Comparison of ENCODE assay signal across 11 mouse cellular contexts in the genomic region with DNA sequence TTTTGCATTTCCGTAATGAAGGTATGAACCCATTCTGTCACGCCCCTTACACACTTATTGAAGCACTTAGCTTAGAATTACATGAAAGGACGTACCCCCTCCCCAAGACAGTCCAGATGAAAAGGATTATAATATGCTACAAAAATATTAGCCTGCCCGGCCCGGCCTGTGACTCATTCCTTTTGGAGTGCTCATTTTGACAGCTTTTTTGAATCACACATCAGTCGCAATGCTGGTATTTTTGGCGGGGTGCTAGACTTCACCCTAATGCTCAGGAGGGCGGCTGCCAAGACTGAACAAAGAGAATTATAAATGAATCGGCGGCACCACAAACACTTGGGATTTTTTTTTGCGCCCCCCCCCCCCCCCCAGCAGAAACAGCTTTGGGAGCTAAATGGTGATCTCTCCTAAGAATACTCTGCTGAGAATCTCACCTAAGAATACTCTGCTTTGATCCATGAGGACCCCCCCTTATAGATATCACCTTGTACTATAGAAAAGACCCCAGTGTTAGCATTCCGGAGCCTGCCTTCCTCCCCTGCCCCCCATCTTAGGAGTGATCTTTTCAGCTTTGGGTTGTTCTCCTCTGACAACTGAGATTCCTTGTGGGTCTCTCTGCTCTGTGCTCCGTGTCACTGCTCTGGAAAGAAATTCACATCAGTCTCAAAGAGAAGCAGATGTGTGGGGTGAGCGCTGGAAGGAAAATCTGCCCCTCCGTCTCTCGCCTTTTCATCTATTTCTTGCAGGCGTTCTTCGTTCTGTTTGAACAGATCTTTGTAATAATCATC. TPM values are rescaled to one million over a fixed set of nuclear protein-coding genes. Genes with fewer than 3 reads are reported as not detected.
DNase-seq lines count a peak whose midpoint lies in the region; ATAC-seq and TF ChIP-seq lines count a peak whose summit lies in the region.
"Had no signal": no experiment of that assay in that cellular context is flagged by ENCODE, and none has a peak within 500 bp of the region (broad histone marks: within the 10 kb centered on the region; RNA-seq: fewer than 3 reads in every experiment).

No protein-coding gene starts in this region.

- no peaks in the 10 kb centered on the region for H3K9me3 ChIP-seq in forebrain, embryonic 13.5 days (replicated peaks)
- H3K9me3 ChIP-seq in forebrain, embryonic 11.5 days (ENCODE audit: control insufficient read depth, low read length) = no peaks in the 10 kb centered on the region
- H3K9me3 ChIP-seq in neural tube, embryonic 13.5 days = no peaks in the 10 kb centered on the region
- no peaks in the 10 kb centered on the region for H3K9me3 ChIP-seq in neural tube, embryonic 15.5 days (replicated peaks)
- H3K9me3 ChIP-seq in liver, embryonic 11.5 days (ENCODE audit: control insufficient read depth, low read length) = no peaks in the 10 kb centered on the region

- H3K36me3 ChIP-seq in forebrain, embryonic 13.5 days (ENCODE audit: poor library complexity, severe bottlenecking) = no peaks in the 10 kb centered on the region
- no peaks in the 10 kb centered on the region for H3K36me3 ChIP-seq in forebrain, embryonic 11.5 days (ENCODE audit: control insufficient read depth, insufficient read depth, low read length)
- no peaks in the 10 kb centered on the region for H3K36me3 ChIP-seq in neural tube, embryonic 13.5 days
- no peaks in the 10 kb centered on the region; the same call in 1 of the 2 replicates for H3K36me3 ChIP-seq in neural tube, embryonic 15.5 days
- H3K36me3 ChIP-seq in myocyte (ENCODE audit: control insufficient read depth, insufficient read depth) = no peaks in the 10 kb centered on the region
- no peaks in the 10 kb centered on the region for H3K36me3 ChIP-seq in liver, embryonic 11.5 days (ENCODE audit: control insufficient read depth, insufficient read depth, low read length)

- H3K9ac ChIP-seq in forebrain, embryonic 13.5 days = peak overlapping the region; percentile 35; the same call in 1 of the 2 replicates
- no peak overlapping the region for H3K9ac ChIP-seq in forebrain, embryonic 11.5 days (ENCODE audit: low read length)
- no peak overlapping the region for H3K9ac ChIP-seq in neural tube, embryonic 13.5 days
- H3K9ac ChIP-seq in neural tube, embryonic 15.5 days (replicated peaks) = no peak overlapping the region
- no peak overlapping the region for H3K9ac ChIP-seq in liver, embryonic 11.5 days (ENCODE audit: low read depth, low read length)
- H3K9ac ChIP-seq: liver, embryonic 14.5 days had no signal

- peak overlapping the region; percentile 75 for H3K27ac ChIP-seq in forebrain, embryonic 13.5 days
- H3K27ac ChIP-seq in forebrain, embryonic 11.5 days (ENCODE audit: low read depth, low read length) = no peak overlapping the region
- 0 out of 2 replicates have a peak overlapping the region, but pooled peaks have one; percentile 18 for H3K27ac ChIP-seq in neural tube, embryonic 13.5 days (replicated peaks)
- no peak overlapping the region; the same call in 1 of the 2 replicates for H3K27ac ChIP-seq in neural tube, embryonic 15.5 days (replicated peaks)
- no peak overlapping the region for H3K27ac ChIP-seq in liver, embryonic 11.5 days (ENCODE audit: low read depth, low read length)
- H3K27ac ChIP-seq: kidney, postnatal 0 days; liver, embryonic 14.5 days had no signal

- H3K4me3 ChIP-seq in forebrain, embryonic 13.5 days = no peak overlapping the region
- no peak overlapping the region for H3K4me3 ChIP-seq in forebrain, embryonic 11.5 days (ENCODE audit: low read depth, low read length)
- no peak overlapping the region for H3K4me3 ChIP-seq in neural tube, embryonic 13.5 days
- H3K4me3 ChIP-seq in neural tube, embryonic 15.5 days (replicated peaks) = no peak overlapping the region
- no peak overlapping the region for H3K4me3 ChIP-seq in myocyte
- no peak overlapping the region for H3K4me3 ChIP-seq in liver, embryonic 11.5 days (ENCODE audit: low read depth, low read length)

- no peak overlapping the region for H3ac ChIP-seq in myocyte (ENCODE audit: control insufficient read depth, insufficient read length)

- H3K4me1 ChIP-seq in forebrain, embryonic 13.5 days = peaks cover 48% of the 10 kb centered on the region
- 0 out of 2 replicates have a peak, but pooled peaks cover 2% of the 10 kb centered on the region for H3K4me1 ChIP-seq in forebrain, embryonic 11.5 days (replicated peaks; ENCODE audit: control insufficient read depth, insufficient read depth, low read length)
- peaks cover 49% of the 10 kb centered on the region for H3K4me1 ChIP-seq in neural tube, embryonic 13.5 days (replicated peaks)
- peaks cover 10% of the 10 kb centered on the region for H3K4me1 ChIP-seq in neural tube, embryonic 15.5 days
- no peaks in the 10 kb centered on the region for H3K4me1 ChIP-seq in liver, embryonic 11.5 days (replicated peaks; ENCODE audit: control insufficient read depth, insufficient read depth, low read length)

- TF ChIP-seq POLR2A in myocyte (IDR thresholded peaks at IDR 0.05; ENCODE audit: insufficient read length, low read depth) = no peak

- no peak for DNase-seq in forebrain, embryonic 11.5 days (ENCODE audit: low spot score)
- peak; percentile 47 for DNase-seq in layer of hippocampus, adult 9-10 months (ENCODE audit: low spot score)
- DNase-seq in kidney, adult 18-20 months = no peak
- DNase-seq in liver, embryonic 11.5 days (ENCODE audit: low spot score) = no peak
- DNase-seq: cerebellum, adult 8-10 months had no signal

- ATAC-seq in forebrain, embryonic 13.5 days = peak; percentile 85
- no peak for ATAC-seq in forebrain, embryonic 11.5 days (replicated peaks; ENCODE audit: low FRiP score)
- ATAC-seq in neural tube, embryonic 13.5 days (ENCODE audit: low read depth) = no peak
- no peak for ATAC-seq in neural tube, embryonic 15.5 days (ENCODE audit: low FRiP score)
- ATAC-seq in liver, embryonic 11.5 days (replicated peaks; ENCODE audit: low FRiP score) = no peak

- WGBS in forebrain, embryonic 13.5 days = 51% methylated on average over 18 of the region's 18 CpGs
- 72% methylated on average over 18 of the region's 18 CpGs for WGBS in forebrain, embryonic 11.5 days
- 71% methylated on average over 18 of the region's 18 CpGs for WGBS in neural tube, embryonic 13.5 days
- 73% methylated on average over 18 of the region's 18 CpGs for WGBS in neural tube, embryonic 15.5 days
- WGBS in liver, embryonic 11.5 days = 79% methylated on average over 18 of the region's 18 CpGs

- H3K27me3 ChIP-seq in forebrain, embryonic 13.5 days = no peaks in the 10 kb centered on the region
- H3K27me3 ChIP-seq in forebrain, embryonic 11.5 days (ENCODE audit: control insufficient read depth, insufficient read depth, low read length) = no peaks in the 10 kb centered on the region
- H3K27me3 ChIP-seq in neural tube, embryonic 13.5 days = no peaks in the 10 kb centered on the region
- no peaks in the 10 kb centered on the region for H3K27me3 ChIP-seq in neural tube, embryonic 15.5 days (replicated peaks)
- H3K27me3 ChIP-seq in myocyte (ENCODE audit: control insufficient read depth, insufficient read depth, insufficient read length) = no peaks in the 10 kb centered on the region
- H3K27me3 ChIP-seq in liver, embryonic 11.5 days (replicated peaks; ENCODE audit: control insufficient read depth, insufficient read depth, low read length) = no peaks in the 10 kb centered on the region

- H3K79me2 ChIP-seq in myocyte (ENCODE audit: control insufficient read depth, insufficient read depth) = no peaks in the 10 kb centered on the region

- peak overlapping the region; percentile 36 for H3K4me2 ChIP-seq in forebrain, embryonic 13.5 days
- no peak overlapping the region for H3K4me2 ChIP-seq in forebrain, embryonic 11.5 days (ENCODE audit: low read depth, low read length, severe bottlenecking)
- no peak overlapping the region for H3K4me2 ChIP-seq in neural tube, embryonic 13.5 days
- no peak overlapping the region for H3K4me2 ChIP-seq in neural tube, embryonic 15.5 days
- peak overlapping the region; percentile 64 for H3K4me2 ChIP-seq in myocyte (ENCODE audit: low read depth)
- no peak overlapping the region for H3K4me2 ChIP-seq in liver, embryonic 11.5 days

TF ChIP-seq in myocyte, 11 proteins besides CTCF, POLR2A, EP300 and RAD21:
- TF ChIP-seq MAX (IDR thresholded peaks at IDR 0.05; ENCODE audit: low read depth) (no peak), REST (IDR thresholded peaks at IDR 0.05; ENCODE audit: insufficient read depth, insufficient read length) (no peak)

RNA-seq across cellular contexts. Expression of a gene that starts 15.8 kb away (rescaled TPM):
- 15.4 and 17.1 TPM in 2 replicates for polyA plus RNA-seq in forebrain, embryonic 13.5 days (2015; fragmentation: Nextera tagmentation; extraction: Ambion mirVana)
- 10.4 and 10.6 TPM in 2 replicates for polyA plus RNA-seq in forebrain, embryonic 11.5 days (2014; fragmentation: Nextera tagmentation; extraction: Ambion mirVana)
- 10.5 and 10.9 TPM in 2 replicates for polyA plus RNA-seq in neural tube, embryonic 13.5 days (2015; fragmentation: Nextera tagmentation; extraction: Ambion mirVana)
- 7.7 and 8.8 TPM in 2 replicates for polyA plus RNA-seq in neural tube, embryonic 15.5 days (2015; fragmentation: Nextera tagmentation; extraction: Ambion mirVana)
- 2.8 TPM for polyA plus RNA-seq in myocyte (2012; fragmentation: generic; extraction: Trizol)
- polyA plus RNA-seq in liver, embryonic 11.5 days (2014; fragmentation: Nextera tagmentation; extraction: Ambion mirVana) = 1.4 and 1.5 TPM in 2 replicates

Comparison
In these comparisons a context has a peak if more than half of its experiments do, and no peak if none do; other contexts are left out.
1. H3K27ac ChIP-seq: peak in forebrain, embryonic 13.5 days (single experiment) and neural tube, embryonic 13.5 days (single experiment); none in forebrain, embryonic 11.5 days (single experiment), neural tube, embryonic 15.5 days (single experiment) and liver, embryonic 11.5 days (single experiment).
2. H3K4me2 ChIP-seq: peak in forebrain, embryonic 13.5 days (single experiment) and myocyte (single experiment); none in forebrain, embryonic 11.5 days (single experiment), neural tube, embryonic 13.5 days (single experiment), neural tube, embryonic 15.5 days (single experiment) and liver, embryonic 11.5 days (single experiment).